Mouse (Mus musculus): ENCODE measurements around the gene Usf3. TPM values are rescaled to one million over a fixed set of nuclear protein-coding genes. Genes with fewer than 3 reads are reported as not detected.

Gene Usf3
- total RNA-seq, 2 experiments from 2014 or later = 34.2 to 44.2 TPM

GRCm38 (mm10) chr16:44226706-44227291 is 53.8 kb downstream of the Usf3 start:
- DNase-seq (ENCODE audit: extremely low spot score in 1 of 2, low spot score in 1 of 2) = no peak

- DNase-seq (ENCODE audit: extremely low spot score in 1 of 2, low spot score in 1 of 2) = no peak
These were observed 60.0 kb downstream of the Usf3 start for GRCm38 (mm10) chr16:44233019-44233418.

DNA sequence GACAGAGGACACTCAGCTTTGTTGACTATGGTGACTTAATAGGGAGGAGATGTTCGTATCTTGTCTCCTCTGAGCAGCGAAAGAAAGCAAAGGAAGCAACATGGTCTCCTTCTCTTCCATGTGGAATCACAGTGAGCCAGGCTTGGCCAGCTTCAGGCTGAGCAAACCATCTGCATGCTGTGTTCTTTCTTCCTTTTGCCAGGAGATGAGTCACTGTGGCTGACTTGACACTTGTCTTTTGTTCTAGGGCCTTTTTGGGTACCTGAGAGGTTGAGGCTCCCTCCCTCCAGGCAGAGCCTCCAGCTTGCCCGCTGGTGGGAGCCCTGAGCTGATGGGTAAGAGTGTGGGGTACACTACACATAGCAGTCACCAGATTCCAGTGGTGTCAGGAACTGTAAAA is 64.8 kb downstream of the Usf3 start:
- DNase-seq (ENCODE audit: extremely low spot score in 1 of 2, low spot score in 1 of 2) = no peak

DNA sequence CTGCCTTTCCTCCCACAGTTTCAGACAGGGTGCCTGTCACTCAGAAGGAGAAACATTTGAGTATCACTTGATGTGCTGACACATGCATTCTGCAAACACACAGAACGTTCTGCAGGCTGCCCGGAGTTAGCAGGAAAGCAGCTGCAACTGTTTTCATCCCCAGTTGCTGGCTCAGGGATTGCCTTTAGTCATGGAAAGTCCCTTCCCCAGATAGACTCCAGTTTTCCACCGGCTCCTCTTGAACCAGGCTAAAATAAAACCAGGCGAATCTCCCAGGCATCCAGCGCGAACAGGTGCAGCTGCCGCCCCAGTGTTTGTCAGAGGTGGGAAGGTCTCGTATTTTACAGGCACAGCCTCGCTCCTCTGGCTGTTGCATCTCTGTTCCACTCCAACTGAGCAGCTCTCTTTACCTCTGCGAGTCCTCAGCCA is 65.8 kb downstream of the Usf3 start:
- DNase-seq (ENCODE audit: extremely low spot score in 1 of 2, low spot score in 1 of 2) = no peak

DNA sequence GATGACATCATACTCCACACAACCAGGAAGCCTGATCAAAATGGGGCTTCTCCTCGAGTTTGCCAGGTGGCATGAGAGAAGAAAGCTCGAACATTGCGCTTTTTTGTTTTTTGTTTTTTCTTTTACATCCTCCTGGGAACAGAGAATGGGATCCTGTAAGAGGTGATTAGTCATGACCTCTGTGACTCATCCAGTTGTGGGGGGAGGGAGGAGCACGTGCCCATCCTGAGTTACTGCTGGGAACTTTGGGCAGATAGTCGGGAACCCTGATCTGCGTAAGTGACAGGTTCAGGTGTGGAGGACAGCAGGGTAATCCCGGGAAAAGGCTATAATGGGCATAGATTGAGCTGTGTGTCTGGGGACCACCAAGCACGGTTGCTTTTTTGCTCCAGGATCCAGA is 67.4 kb downstream of the Usf3 start:
- DNase-seq (ENCODE audit: extremely low spot score in 1 of 2, low spot score in 1 of 2) = no peak

DNA sequence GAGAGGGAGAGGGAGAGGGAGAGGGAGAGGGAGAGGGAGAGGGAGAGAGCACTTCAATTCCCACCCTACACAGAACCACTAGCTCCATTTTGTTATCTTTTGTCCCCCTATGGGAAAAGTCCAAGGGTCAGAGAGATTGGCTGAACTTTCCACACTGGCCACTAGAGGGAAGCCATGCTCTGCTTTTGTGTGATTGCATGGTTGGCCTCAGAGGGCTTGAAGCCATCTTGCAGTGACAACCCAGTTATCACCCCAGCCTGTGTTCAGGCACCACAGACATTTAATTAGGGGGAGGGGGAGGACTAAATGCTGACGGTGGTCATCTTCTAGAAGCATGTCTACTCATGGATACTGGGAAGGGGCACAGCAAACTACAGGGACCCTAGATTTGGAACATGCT is 69.6 kb downstream of the Usf3 start:
- DNase-seq (ENCODE audit: extremely low spot score in 1 of 2, low spot score in 1 of 2) = peak; percentile 35 to 69

GRCm38 (mm10) chr16:44243323-44243722 is 70.3 kb downstream of the Usf3 start:
- no peak for DNase-seq (ENCODE audit: extremely low spot score in 1 of 2, low spot score in 1 of 2)

- DNase-seq (ENCODE audit: extremely low spot score in 1 of 2, low spot score in 1 of 2) = no peak
These were observed 76.9 kb downstream of the Usf3 start for GRCm38 (mm10) chr16:44249985-44250384.

- no peak for DNase-seq (ENCODE audit: extremely low spot score in 1 of 2, low spot score in 1 of 2)
These were observed 79.7 kb downstream of the Usf3 start for GRCm38 (mm10) chr16:44252735-44253134.

- DNase-seq (ENCODE audit: extremely low spot score in 1 of 2, low spot score in 1 of 2) = no peak
These were observed 81.0 kb downstream of the Usf3 start for GRCm38 (mm10) chr16:44253797-44254634.

DNA sequence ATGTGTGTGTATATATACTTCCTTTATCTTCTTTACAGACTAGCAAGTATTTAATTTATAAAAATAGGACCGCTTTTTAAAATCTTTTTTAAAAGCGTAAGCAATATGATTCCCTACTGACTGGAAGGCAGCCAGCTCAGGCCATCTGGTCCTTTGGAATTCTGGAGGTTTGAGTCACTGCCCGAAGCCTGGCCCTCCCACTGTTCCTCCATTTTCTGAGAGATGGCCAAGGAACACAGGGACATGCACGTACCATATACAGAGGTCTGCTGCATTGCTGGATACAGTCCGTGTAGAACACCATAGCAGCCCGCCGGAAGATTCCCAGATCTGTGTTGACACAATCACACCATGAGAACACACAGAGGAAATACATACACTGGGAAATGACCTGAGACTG is 81.7 kb downstream of the Usf3 start:
- peak in 1 of 2 experiments; percentile 60 for DNase-seq (ENCODE audit: extremely low spot score in 1 of 2, low spot score in 1 of 2)

- DNase-seq (ENCODE audit: extremely low spot score in 1 of 2, low spot score in 1 of 2) = no peak
These were observed 84.4 kb downstream of the Usf3 start for GRCm38 (mm10) chr16:44257476-44257875.

DNA sequence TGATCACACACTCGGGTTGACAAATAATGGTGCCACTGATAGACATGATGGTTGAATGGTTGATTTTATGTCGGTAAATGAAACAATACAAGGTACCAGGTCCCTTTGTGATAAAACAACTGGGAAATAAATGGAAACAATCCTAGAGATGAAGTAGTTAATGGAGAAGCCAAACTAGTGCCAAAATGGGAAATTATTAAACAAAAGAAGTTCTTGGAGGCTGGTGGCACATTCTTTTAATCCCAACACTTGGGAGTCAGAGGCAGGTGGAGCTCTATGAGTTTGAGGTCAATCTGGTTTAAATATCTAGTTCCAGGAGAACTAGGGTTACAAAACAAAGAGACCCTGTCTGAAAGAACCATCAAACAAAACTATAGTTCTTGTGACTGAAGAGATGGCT is 91.9 kb downstream of the Usf3 start:
- DNase-seq (ENCODE audit: extremely low spot score in 1 of 2, low spot score in 1 of 2) = no peak

DNA sequence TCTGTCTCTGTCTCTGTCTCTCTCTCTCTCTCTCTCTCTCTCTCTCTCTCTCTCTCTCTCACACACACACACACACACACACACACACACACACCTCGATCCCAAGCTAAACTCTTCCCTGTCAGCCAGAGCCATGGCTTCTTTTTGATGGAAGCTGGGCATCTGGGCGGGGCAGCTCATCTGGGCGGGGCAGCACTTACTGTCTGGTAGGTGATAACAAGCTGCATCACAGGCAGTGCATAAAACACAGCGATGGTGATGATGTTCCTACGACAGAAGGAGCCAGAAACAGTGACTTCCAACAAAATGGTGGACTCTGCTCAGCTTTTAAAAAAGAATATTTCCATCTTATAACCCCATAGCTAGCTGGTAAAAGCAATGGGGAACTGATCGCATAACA is 92.5 kb downstream of the Usf3 start:
- DNase-seq (ENCODE audit: extremely low spot score in 1 of 2, low spot score in 1 of 2) = no peak

DNA sequence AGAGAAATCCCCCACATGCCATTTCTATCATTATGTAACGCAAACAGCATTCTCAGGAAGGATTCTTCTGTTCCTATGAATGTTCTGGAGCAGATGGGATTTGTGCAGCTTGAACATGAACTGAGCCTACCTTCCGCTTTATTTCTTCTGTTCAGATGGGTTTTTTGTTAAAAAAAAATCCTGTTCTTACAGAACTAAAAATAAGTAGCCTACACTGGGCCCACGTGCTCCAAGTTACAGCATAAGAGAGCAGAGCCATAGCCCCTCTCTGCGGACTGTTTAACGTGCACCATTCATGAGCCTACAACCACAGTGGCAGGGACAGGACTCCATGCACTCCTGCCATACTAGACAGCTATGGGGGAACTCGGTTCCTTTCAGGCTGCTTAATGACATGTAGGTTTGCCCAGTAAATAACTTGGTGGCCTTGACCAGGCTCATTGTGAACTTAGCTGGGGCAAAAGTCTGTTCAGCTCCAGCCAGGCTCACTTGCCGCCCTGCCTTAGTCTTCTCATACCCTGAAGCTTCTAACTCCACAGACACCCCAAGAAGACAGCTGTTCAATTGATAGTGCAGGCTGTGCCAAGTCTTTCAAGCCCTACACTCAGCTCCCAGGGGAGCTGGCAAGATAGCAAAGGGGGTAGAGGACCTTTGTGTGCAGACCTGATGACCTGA is 95.6 kb downstream of the Usf3 start:
- DNase-seq (ENCODE audit: extremely low spot score in 1 of 2, low spot score in 1 of 2) = no peak

- DNase-seq (ENCODE audit: extremely low spot score in 1 of 2, low spot score in 1 of 2) = no peak
These were observed 96.5 kb downstream of the Usf3 start for GRCm38 (mm10) chr16:44269578-44269977.

DNA sequence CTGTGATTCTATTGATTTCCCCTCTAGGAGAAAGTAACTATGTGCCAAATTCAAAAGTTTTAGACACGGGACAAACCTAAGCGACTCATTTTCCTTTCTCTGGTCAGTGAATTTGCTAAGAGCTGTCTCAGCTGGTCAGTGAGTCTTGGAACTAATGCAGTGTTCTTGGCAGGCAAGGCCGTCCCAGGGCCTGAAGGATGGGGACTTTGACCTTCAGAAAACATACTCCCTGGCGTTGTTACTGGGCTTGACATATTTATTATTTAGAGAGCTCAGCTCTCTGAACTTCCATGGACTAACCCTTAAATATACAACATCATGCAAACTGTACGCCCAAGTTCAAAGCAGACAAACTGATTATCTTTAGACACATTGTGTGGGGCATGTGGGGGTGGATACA is 97.6 kb downstream of the Usf3 start:
- DNase-seq (ENCODE audit: extremely low spot score in 1 of 2, low spot score in 1 of 2) = no peak

DNA sequence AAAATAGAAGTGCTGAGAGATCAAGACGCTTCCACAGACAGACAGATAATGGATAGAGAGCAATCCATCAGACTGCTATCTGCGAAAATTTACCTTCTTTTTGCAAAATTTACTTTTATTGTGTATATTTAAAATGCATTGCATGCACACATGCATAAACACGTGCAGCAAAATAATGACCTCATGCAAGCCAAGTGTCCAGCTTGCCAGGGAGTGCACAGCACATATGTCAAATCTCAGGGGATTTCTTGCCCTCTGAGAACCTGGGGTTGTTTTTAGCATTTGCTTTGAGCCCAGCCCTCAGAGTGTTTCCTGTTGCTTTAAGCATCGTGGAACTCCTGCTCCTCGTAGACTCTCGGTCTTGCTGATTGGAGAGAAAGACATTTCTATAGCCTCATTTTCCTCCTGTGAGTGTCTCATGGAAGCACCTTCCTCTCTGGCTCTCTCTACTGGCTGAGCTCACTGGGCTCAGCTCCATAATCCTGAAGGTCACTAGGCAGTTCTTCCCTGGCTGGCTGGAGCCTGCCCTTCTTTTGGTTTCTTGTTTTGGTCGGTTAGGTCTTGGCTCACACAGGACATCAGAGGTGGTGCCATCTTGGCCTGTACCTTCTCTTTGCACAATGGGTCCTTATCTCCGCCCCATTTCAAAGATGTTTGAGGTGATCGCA is 98.5 kb downstream of the Usf3 start:
- no peak for DNase-seq (ENCODE audit: extremely low spot score in 1 of 2, low spot score in 1 of 2)
